Mouse (Mus musculus): ENCODE data around the gene Gm49450.
"Not testable (repeated sequence)": the region's sequence is repeated elsewhere in the genome, so short reads cannot be mapped to it uniquely, and the experiment has no call there.

Gene Gm49450

DNA sequence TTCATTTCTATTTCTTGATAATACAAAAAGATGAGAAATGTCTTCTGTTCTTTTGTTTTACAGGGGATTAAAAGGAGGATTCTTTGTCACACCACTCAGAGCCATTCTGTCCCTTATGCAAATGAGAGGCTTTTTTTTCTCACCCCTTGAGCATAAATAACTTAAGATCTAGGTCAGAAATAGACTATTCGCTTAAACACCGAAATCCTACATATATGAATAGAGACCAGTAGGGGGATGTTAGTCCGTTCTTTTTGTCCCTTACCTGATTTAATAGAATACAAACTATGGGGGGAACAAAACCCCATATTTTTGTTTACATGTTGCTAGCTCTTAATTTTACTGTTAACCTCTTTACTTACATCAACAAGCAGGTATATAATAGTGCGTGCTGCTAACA lies 2.6 kb upstream of the Gm49450 start:
- DNase-seq (ENCODE audit: low spot score in 2 of 2): no peak

DNA sequence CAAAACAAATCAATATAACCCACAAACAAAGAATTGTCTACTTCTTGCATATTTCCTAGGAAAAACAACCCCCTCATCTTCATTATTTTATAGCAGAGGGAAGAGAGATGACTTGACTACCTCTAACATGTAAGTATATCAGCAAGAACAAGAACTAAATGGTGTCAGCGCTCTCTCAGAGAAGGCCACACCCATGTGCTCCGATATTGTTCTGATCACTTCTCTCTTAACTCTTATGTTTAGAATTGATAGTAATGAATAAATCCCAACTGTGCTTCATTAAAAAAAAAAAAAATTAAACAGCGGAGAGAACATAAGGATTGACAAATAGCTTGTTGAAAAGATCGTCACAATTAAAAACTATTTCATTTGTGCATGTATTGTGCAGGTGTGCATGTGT lies 2.0 kb upstream of the Gm49450 start:
- DNase-seq (ENCODE audit: low spot score in 2 of 2): no peak

- DNase-seq (ENCODE audit: low spot score in 2 of 2): no peak
Observed at GRCm38 (mm10) chr15:98954425-98955253, 1.3 kb upstream of the Gm49450 start.

GRCm38 (mm10) chr15:98952751-98953400 lies 475 bp downstream of the Gm49450 start:
- no peak for DNase-seq (ENCODE audit: low spot score in 2 of 2)

DNA sequence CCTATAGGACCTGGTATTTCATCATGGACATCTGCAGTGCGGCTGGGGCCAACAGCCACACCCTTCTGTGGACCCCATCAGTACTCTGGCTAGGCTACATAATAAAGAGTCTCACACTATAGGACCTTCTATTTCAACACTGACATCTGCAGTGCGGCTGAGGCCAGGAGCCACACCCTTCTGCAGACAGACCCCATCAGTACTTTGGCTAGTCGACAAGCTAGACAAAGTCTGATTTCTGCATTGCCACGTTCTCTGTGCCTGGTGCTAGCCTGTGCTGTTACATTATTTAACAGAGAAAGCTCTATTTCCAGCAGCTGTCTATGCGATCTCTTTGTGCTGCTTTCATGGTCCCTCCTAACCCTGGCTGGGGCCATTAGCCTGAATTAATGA lies 1.3 kb downstream of the Gm49450 start:
- DNase-seq (ENCODE audit: low spot score in 2 of 2): no peak

DNA sequence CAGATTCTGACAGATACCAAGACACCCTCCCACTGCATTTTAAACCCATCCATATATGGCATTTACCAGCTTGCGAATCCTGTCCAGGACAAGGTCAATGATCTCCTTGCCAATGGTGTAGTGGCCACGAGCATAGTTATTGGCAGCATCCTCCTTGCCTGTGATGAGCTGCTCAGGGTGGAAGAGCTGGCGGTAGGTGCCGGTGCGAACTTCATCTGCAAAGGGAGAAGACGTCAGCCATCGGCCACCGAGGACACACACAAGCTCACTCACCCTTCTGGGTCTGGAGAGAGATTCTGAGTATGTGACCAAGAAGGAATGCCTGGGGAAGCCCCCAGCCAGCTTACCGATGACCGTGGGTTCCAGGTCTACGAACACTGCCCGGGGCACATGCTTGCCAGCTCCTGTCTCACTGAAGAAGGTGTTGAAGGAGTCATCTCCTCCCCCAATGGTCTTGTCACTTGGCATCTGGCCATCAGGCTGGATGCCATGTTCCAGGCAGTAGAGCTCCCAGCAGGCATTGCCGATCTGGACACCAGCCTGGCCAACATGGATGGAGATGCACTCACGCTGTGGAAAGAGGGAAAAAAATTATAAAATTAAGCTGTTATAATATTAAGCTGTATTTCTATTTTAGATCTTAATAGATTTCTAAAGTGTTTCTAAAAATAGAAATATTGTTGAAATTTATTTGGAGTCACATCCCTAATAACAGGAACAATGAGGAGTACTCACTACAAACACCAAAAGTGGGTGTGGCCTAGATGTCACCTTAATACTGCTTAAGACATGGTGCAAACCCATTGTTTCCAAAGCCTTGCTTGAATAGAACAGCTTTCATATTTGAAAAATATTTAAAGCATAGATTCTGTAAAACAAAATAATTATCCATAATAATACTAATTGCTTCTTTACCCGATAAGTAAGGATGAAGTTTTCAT lies 2.0 kb downstream of the Gm49450 start:
- not testable (repeated sequence) for DNase-seq (ENCODE audit: low spot score in 2 of 2)

DNA sequence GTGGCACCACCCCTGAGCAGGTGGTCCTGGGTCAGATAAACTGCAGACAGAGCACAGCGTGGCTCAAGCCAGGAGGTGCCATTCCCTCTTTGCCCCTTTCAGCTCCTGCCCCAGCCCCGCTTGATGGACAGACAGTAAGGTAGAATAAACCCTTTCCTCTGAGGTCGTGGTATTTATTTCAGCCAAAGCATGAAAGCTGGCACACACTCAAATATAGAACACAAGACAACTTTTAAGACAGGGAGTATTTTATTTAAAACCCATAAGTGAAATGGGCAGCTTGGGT lies 3.8 kb downstream of the Gm49450 start:
- DNase-seq (ENCODE audit: low spot score in 2 of 2): no peak

- DNase-seq (ENCODE audit: low spot score in 2 of 2): no peak
Observed at GRCm38 (mm10) chr15:98948857-98949606, 4.3 kb downstream of the Gm49450 start.

DNA sequence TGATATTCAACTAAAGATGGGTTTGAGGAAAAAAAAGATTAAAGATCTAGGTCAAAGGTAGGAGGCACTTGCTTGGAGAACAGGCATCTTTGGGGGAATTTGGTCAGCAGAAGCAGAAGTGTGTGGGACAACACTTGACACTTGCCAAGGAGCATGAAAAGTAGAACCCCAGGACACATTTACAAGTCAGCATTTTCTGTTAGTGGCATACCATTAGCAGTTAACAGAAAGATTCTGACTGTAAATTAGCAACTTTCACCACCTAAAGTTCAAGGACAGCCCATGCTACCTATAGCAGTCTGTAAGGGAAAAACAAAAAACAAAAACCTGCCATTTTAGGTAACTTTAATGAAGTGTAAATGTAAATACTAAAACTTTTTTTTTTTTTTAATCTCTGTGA lies 5.0 kb downstream of the Gm49450 start:
- no peak for DNase-seq (ENCODE audit: low spot score in 2 of 2)

GRCm38 (mm10) chr15:98947884-98948283 lies 5.5 kb downstream of the Gm49450 start:
- no peak for DNase-seq (ENCODE audit: low spot score in 2 of 2)

- DNase-seq (ENCODE audit: low spot score in 2 of 2): no peak
Observed at GRCm38 (mm10) chr15:98943133-98943532, 10.2 kb downstream of the Gm49450 start.

- no peak for DNase-seq (ENCODE audit: low spot score in 2 of 2)
Observed at GRCm38 (mm10) chr15:98942081-98942480, 11.3 kb downstream of the Gm49450 start.

GRCm38 (mm10) chr15:98941539-98941938 lies 11.8 kb downstream of the Gm49450 start:
- no peak for DNase-seq (ENCODE audit: low spot score in 2 of 2)

DNA sequence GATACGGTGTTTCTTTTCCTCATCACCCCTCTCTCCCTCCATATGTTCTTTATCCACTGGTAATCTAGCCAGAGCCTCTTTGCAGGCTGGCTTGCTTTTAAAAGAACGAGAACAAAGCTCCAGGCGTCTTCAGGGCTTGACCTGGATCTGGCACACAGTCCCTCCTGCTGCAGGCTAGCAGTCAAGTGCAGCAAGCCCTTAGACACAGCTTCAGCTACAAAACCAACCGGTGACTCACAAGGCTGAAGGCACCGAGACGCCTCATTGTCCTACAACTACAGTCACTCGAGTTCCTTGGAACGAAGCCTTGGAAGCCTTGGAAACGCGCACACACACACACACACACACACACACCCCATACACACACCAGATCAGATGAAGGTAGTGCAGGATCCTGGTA lies 12.5 kb downstream of the Gm49450 start:
- no peak for DNase-seq (ENCODE audit: low spot score in 2 of 2)

DNA sequence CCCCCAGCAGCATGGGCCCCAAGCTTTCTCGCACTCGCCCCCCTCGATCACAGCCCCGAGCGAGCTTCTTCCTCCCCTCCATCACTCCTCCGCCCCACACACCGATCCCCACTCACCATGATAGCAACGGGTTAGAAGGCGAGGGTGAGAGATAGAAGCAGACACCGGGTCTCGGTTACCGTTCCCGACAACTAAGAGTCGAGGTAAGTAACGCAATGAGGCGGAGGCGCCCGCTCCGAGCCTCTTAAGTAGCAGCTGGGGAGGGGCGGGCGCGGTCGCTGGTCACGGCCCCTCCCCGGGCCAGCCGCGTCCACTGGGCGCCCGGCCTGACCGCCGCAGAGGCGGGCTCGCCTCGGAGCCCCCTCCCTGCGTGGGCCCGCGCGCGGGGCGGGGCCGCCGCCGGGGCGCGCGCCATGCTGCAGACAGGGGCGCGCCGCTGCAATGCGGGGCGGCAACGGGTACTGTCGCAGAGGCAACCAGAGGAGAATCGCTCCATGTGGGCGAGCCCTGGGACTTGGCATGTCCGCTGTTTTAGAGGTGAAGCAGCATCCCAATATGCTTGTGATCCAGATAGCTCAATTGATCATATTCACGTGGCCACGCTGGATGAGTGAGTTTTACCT lies 19.0 kb downstream of the Gm49450 start, which contains the start of gene Tuba1b:
TSS of gene Tuba1b (minus strand) at position 349 of the 623 bp plus-strand sequence.
- peak; percentile 85 to 86 for DNase-seq (ENCODE audit: low spot score in 2 of 2)

DNA sequence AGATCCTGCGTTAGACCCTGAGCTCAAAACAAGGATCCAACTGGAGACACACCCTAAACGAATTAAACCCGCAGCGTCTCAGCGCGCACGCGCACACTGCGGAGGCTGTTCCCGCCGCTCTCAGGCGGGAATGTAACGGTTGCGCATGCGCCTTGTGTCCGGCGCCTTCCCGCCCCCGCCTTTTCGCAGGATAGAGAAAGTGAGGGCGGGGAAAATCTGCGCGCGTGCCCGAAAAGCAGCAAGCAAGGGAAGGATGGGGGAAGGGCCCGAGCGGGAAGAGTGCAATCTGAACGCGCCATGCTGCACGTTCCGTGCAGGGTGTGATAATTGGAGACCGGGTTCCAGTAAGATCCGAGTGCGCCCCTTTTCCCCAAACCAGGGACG lies 19.5 kb downstream of the Gm49450 start:
- peak; percentile 82 to 88 for DNase-seq (ENCODE audit: low spot score in 2 of 2)

GRCm38 (mm10) chr15:98933004-98933671 lies 20.2 kb downstream of the Gm49450 start:
- not testable (repeated sequence) for DNase-seq (ENCODE audit: low spot score in 2 of 2)

- no peak for DNase-seq (ENCODE audit: low spot score in 2 of 2)
Observed at GRCm38 (mm10) chr15:98930998-98931397, 22.4 kb downstream of the Gm49450 start.

GRCm38 (mm10) chr15:98930017-98930734 lies 23.2 kb downstream of the Gm49450 start:
- DNase-seq (ENCODE audit: low spot score in 2 of 2): no peak
